Mouse (Mus musculus): ENCODE data around the gene Agpat1.
A peak's percentile ranks its signal among the peaks of the same experiment; 100 is the strongest.

DNA sequence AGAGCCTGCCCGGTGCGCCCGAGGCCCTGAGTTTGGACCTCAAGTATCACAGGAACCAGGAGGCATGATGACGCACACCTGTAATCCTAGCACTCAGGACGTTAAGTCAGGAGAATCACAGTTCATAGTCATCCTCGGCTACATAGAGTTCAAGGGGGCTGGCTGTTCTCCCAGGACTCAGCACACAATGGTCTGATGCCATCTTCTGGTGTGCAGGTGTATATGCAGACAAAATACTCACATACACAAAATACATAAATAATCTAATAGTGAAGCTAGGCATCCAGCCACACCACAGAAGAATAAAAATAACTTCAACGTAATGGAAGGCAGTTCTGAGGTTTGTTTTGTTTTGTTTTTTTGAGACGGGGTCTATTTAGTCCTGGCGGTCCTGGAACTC, 19.1 kb downstream of the Agpat1 start:
- TF ChIP-seq CTCF (conservative IDR thresholded peaks at IDR 0.05; ENCODE audit: low read length) (peak; percentile 15; the same call in 1 of the 2 replicates), POU5F1 (IDR thresholded peaks at IDR 0.05; ENCODE audit: borderline replicate concordance, low read length) (no peak), NANOG (IDR thresholded peaks at IDR 0.05; ENCODE audit: borderline replicate concordance, low read length) (no peak)

Measured in E14TG2a.4 (cell line).